Mouse (Mus musculus) retina, adult 2 months (tissue): ENCODE data around the gene Cacng2.
A peak's percentile ranks its signal among the peaks of the same experiment; 100 is the strongest.

Experiments used
- DNase-seq: peaks from one replicate; pipeline ENCODE4 v3.0.0-alpha.2; 2012; ENCODE audit warnings: low read depth, low spot score

Gene Cacng2

GRCm38 (mm10) chr15:78119704-78120103, at the start of gene Cacng2:
Cacng2 (minus strand) TSS chr15:78120028.
- DNase-seq = peak; percentile 22

- DNase-seq = no peak
Observed at GRCm38 (mm10) chr15:78169566-78169965, 49.7 kb upstream of the Cacng2 start.

GRCm38 (mm10) chr15:78165292-78165691, 45.5 kb upstream of the Cacng2 start:
- DNase-seq = no peak

GRCm38 (mm10) chr15:78164466-78164865, 44.6 kb upstream of the Cacng2 start:
- no peak for DNase-seq

DNA sequence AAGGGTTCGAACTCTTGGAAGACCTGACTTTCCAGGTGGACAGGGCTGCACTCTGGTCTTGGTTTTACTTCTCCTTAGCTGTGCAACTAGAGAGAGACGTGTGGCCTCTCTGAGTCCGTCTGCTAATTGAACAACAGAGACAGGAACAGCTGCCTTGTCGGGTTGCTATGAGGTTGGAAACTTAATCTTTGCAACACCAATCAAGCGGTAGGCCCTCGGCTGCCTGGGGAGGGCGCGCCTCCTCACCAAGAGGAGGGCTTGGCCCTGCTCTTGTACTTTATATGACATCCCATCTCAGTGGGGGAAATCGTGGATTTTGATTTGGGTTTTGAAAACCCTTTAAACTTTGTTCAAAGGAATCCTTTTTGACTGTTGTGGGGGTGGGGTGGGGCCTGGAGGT, 42.1 kb upstream of the Cacng2 start:
- DNase-seq = no peak

- DNase-seq = no peak
Observed at GRCm38 (mm10) chr15:78158335-78158734, 38.5 kb upstream of the Cacng2 start.

GRCm38 (mm10) chr15:78157824-78158223, 38.0 kb upstream of the Cacng2 start:
- no peak for DNase-seq

DNA sequence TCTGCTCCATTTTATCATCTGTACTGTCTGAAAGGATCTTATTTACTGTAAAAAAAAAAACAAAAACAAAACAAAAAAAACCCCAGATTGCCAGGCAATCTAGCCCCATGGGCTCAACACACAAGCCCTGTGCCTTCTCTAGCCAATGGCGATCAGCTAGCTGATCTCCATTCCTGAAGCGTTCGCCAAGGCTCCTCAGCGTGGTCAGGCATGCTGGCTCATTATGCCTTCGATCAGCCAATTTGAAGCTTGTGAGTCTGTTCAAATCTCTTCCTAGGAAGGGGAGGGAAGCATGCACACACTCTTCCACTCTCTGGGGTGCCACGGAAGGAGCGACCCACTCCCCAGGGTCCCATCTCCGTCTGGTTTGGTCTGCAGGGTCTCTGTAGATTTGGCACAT, 37.5 kb upstream of the Cacng2 start:
- DNase-seq = no peak

GRCm38 (mm10) chr15:78155421-78155820, 35.6 kb upstream of the Cacng2 start:
- DNase-seq = no peak

DNA sequence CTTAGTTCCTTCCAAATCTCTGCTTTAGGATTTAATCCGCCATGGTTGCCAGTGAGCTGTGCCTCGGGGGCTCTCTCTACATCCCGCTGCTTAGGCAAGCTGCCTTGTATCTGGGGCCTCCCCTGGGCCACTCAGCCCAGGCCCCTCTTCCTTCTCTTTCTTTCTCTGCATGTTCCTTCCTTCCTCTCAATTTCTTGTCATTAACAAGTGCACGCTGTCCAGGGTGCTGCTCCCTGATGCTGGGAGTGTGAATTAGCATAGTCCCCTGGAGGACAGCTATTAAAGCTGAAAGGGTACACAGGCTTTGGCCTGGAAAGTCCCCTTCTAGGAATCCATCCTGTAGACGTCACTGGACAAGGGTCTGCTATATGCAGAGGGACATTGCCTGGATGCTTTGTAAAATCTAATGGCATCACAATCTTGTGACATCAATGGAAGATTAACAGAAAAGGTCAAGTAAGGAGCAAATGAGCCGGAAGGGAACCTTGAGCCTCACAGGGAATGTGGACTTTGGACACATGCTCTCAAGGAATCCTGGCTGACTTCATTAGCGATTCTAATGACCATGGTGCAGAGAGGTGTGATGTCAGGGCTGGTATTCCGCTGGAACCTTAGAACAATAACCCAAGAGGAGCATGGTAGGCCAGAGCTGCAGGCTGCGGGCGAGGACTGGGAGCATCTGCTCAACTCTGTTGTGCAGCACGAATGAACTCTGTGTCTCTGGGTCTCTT, 33.4 kb upstream of the Cacng2 start:
- DNase-seq = no peak

GRCm38 (mm10) chr15:78148565-78148964, 28.7 kb upstream of the Cacng2 start:
- no peak for DNase-seq

DNA sequence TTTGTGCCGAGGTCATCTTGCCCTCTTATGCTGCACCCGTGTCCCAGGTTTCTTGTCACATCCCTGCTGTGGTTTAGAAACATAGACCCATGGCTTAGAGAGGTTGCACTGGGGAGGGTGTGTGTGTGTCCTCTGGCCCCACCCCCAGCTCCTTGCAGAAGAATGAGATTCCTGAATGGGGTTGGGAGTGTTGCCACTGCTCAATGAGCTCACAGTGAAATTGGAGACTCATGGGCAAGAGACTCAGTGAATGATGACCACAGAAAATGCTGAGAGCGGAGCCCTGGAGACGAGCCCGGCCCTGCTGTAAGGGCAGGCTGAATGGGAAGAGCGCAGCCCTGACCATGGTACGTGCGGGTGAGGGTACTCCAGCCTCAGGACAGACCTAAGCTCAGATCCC, 20.4 kb upstream of the Cacng2 start:
- DNase-seq = no peak

- no peak for DNase-seq
Observed at GRCm38 (mm10) chr15:78134606-78135005, 14.8 kb upstream of the Cacng2 start.

DNA sequence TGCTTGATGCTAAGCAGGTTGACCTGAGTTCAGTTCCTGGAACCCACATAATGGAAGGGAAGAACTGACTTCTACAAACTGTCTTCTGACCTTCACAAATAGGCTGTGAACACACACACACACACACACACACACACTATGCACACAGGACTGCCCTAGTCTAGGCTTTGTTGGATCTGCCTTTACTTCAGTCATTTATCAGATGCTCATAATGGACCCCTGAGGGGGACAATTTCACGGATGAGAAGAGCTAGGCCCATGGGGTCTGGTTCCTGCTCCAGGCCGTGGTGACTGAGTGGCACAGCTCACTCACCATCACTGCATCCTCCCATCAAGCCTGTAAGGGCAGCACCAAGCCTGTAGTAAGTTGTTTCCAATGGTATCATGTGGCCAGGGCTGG, 13.6 kb upstream of the Cacng2 start:
- no peak for DNase-seq

- DNase-seq = no peak
Observed at GRCm38 (mm10) chr15:78119248-78119647, 580 bp downstream of the Cacng2 start.

- no peak for DNase-seq
Observed at GRCm38 (mm10) chr15:78118275-78118995, 1.4 kb downstream of the Cacng2 start.

DNA sequence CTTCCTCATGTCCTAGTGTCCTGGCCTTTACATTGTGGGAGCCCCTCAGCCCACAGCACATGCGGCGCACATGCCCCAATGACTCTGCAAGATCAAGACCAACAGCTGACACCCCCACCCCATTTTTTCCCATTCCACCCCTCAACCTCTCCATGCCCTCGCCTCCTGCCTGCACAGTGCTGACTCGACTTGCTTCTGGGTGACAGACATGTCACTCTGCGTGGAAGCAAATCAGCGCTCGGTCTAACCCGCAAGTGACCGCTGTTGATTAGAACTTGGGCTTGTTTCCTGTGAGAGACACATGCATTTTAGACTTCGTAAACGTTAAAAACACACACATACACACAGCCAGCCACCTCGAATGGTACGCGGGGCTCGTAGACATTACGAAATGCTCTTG, 2.1 kb downstream of the Cacng2 start:
- no peak for DNase-seq

DNA sequence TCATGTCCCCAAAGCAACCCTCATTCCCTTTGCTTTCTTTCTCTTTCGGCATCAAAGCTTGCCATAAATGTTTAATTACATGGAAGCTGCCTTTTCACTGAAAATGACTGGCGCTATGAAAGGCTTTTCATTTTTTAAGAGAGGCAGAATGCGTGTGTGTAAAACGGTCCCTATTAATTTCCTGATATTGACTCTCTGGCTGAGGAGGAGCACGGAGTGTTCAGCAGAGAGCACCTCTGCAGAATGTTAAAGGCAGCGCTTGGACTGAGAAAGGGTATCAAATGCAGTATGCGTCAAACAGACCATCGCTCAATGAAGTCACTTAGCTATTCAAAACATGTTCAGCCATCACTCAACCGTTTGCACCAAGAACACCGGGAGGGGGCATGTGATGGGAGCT, 2.9 kb downstream of the Cacng2 start:
- no peak for DNase-seq

DNA sequence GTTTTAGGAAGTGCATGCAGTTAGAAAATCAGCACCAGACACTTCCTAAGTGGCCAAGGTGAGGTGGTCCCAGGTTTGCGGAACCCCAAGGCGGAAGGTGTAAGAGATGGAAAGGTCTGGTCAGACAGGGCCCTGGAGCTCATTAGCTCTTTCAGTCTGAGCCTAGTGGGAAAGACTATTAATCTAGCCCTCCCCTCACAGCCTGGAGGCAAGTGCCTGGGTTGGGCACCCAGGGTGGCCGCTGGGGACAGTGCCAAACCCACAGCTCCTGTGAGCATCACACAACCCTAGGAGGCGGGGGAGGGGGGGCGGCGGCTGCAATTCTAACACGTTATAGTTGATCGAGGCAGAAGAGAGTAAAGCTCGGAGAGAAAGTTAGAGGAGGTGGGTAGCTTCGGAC, 3.6 kb downstream of the Cacng2 start:
- DNase-seq = no peak

GRCm38 (mm10) chr15:78099516-78099915, 20.3 kb downstream of the Cacng2 start:
- no peak for DNase-seq

DNA sequence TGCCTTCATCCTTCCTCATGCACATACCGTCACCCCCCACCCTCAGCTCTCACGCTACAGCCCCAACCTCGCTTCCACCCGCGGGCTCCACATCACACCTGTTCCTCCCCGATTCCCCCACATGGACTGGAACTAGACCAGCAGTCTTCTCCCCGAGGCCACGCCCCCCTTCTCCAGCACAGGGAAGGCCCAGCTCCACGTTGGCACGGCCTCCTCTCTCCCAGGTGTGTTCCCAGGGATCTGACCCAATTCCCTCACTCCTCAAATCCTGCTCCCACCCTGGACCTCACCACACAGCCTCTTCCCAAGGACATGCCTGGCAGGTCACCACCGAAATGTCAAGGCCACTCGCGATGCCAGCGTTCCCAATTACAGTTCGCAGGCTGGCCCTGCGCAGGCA, 23.8 kb downstream of the Cacng2 start:
- no peak for DNase-seq

- DNase-seq = no peak
Observed at GRCm38 (mm10) chr15:78093597-78093996, 26.2 kb downstream of the Cacng2 start.

DNA sequence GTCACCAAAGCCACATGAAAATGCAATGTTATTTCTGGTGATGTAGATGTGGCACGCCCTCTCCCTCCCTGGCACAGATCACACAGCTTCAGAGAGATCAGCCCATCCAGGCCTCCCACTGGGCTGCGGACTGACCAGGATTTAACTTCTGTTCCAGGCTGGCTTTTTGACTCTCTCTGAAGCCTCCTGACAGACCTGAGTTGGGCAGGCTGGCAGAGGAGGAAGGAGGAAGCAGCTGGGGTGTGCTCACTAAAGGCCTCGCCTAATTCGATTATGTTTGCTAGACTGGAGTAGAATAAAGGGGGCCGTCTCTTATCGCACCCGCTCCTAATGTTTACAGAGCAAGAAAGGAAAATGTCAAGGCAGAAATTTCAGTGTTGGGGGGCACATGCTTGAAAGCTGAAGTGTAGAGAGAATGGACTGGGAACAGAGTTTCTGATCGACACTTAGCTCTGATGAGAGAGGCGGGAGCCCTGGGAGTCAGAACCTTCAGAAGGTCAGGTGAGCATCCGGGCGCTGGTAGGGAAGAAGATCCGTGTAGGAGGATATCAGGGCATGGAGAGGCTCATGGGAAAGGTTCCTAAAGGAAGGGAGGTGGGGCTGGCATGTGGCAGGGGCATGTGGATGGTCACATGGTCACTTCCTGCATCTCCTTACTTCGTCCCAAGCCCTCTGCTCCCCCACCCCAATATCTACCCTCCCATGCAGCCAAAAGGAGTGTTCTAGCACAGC, 36.8 kb downstream of the Cacng2 start:
- DNase-seq = no peak
